Mouse (Mus musculus) CH12.LX (cell line): ENCODE results near the gene Sfrp4.
A peak's percentile ranks its signal among the peaks of the same experiment; 100 is the strongest.

ENCODE experiments used
- CTCF ChIP-seq, 2 experiments: IDR thresholded peaks in 1 of 2; conservative IDR thresholded peaks in 1 of 2; 2 replicates each; pipeline ENCODE4 v1.5.1; 2011 to 2012; ENCODE audit warnings: low read depth in 2 of 2, low read length in 2 of 2, improper control_type of control experiment in 1 of 2, inconsistent platforms in 1 of 2, mild to moderate bottlenecking in 1 of 2, moderate library complexity in 1 of 2
- ELF1 ChIP-seq: IDR thresholded peaks from 2 replicates; pipeline ENCODE4 v1.6.1; 2014; ENCODE audit warnings: low read depth, mild to moderate bottlenecking, inconsistent platforms, low read length, improper control_type of control experiment
- EP300 ChIP-seq: IDR thresholded peaks from 2 replicates; pipeline ENCODE4 v1.6.1; 2011; ENCODE audit warnings: low read length, improper control_type of control experiment
- GABPA ChIP-seq: IDR thresholded peaks from 2 replicates; pipeline ENCODE4 v1.6.1; 2012; ENCODE audit warnings: low read depth, low read length, improper control_type of control experiment, inconsistent platforms; ENCODE audit not compliant: insufficient replicate concordance
- IRF4 ChIP-seq: IDR thresholded peaks from 2 replicates; pipeline ENCODE4 v1.6.1; 2014; ENCODE audit warnings: low read depth, mild to moderate bottlenecking, inconsistent platforms, low read length, improper control_type of control experiment
- MAZ ChIP-seq: IDR thresholded peaks from 2 replicates; pipeline ENCODE4 v1.6.1; 2012; ENCODE audit warnings: low read depth, mild to moderate bottlenecking, inconsistent platforms, low read length, improper control_type of control experiment, moderate library complexity
- NRF1 ChIP-seq: IDR thresholded peaks from 2 replicates; pipeline ENCODE4 v1.6.1; 2014; ENCODE audit warnings: low read depth, mild to moderate bottlenecking, inconsistent platforms, low read length, improper control_type of control experiment, moderate library complexity
- POLR2A ChIP-seq: IDR thresholded peaks from 2 replicates; pipeline ENCODE4 v1.6.1; 2011; ENCODE audit warnings: low read depth, mild to moderate bottlenecking, improper control_type of control experiment, low read length
- POLR2AphosphoS2 ChIP-seq: IDR thresholded peaks from 2 replicates; pipeline ENCODE4 v1.6.1; 2011; ENCODE audit warnings: low read depth, low read length, improper control_type of control experiment
- RCOR1 ChIP-seq: conservative IDR thresholded peaks from 2 replicates; pipeline ENCODE4 v1.6.1; 2012; ENCODE audit warnings: low read depth, mild to moderate bottlenecking, inconsistent platforms, low read length, improper control_type of control experiment
- SIN3A ChIP-seq: IDR thresholded peaks from 2 replicates; pipeline ENCODE4 v1.6.1; 2012; ENCODE audit warnings: low read length, improper control_type of control experiment, inconsistent platforms
- TCF12 ChIP-seq: IDR thresholded peaks from 2 replicates; pipeline ENCODE4 v1.6.1; 2014; ENCODE audit warnings: low read depth, mild to moderate bottlenecking, inconsistent platforms, low read length, improper control_type of control experiment
- UBTF ChIP-seq: IDR thresholded peaks from 2 replicates; pipeline ENCODE4 v1.6.1; 2012; ENCODE audit warnings: low read depth, mild to moderate bottlenecking, inconsistent platforms, low read length, improper control_type of control experiment, moderate library complexity
- USF1 ChIP-seq: IDR thresholded peaks from 2 replicates; pipeline ENCODE4 v1.6.1; 2014; ENCODE audit warnings: low read depth, mild to moderate bottlenecking, inconsistent platforms, low read length, improper control_type of control experiment

DNA sequence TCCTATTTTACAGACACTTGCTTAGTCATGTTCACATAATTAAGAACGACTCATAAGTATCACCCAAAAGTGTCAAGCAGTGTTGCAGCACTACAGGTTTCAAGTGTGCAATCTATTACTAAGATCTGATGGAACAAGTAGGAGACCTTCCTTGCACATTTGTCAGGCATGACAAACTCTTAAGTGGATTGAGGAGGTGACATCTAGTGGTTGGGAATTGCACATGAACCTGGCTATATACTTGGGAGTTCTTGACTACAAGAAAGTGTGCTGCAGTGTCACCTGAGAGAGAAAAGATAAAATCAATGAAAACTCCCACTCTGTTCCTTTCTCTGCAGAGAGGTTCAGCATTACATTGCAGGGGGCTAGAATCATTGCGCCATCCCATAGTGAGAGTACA lies 21.3 kb downstream of the Sfrp4 start:
- no peak for TF ChIP-seq SIN3A
- TF ChIP-seq CTCF (conservative IDR thresholded peaks at IDR 0.05 in 1 of 2, IDR thresholded peaks at IDR 0.05 in 1 of 2; ENCODE audit: low read depth in 2 of 2, low read length in 2 of 2), result peak in 1 of 2 experiments; percentile 55; a peak in 2 of 4 replicates
- no peak for TF ChIP-seq TCF12
- TF ChIP-seq IRF4, result no peak
- no peak for TF ChIP-seq USF1
- no peak for TF ChIP-seq MAZ
- no peak for TF ChIP-seq POLR2AphosphoS2
- TF ChIP-seq RCOR1, result no peak
- TF ChIP-seq EP300, result no peak
- no peak for TF ChIP-seq POLR2A
- TF ChIP-seq NRF1, result no peak
- no peak for TF ChIP-seq UBTF
- TF ChIP-seq GABPA, result no peak
- no peak for TF ChIP-seq ELF1
